Mouse (Mus musculus) limb, embryonic 14.5 days (tissue): ENCODE data around the gene Tex101. TPM values are rescaled to one million over a fixed set of nuclear protein-coding genes. Genes with fewer than 3 reads are reported as not detected.
"Not testable (repeated sequence)": the region's sequence is repeated elsewhere in the genome, so short reads cannot be mapped to it uniquely, and the experiment has no call there.

Experiments used
- ATAC-seq: fragments of 200-750 bp; cut with Nextera tagmentation; 2 replicates; pipeline ENCODE4 v1.8.0; 2017; ENCODE audit warnings: low read depth, moderate number of reproducible peaks, moderate TSS enrichment; ENCODE audit not compliant: low FRiP score
- DNase-seq: peaks from one replicate; pipeline ENCODE4 v3.0.0-alpha.2; 2015; ENCODE audit warnings: low spot score
- H3K27ac ChIP-seq: fragments of 300-500 bp; sonication (generic); replicated peaks from 2 replicates; pipeline ENCODE4 v1.5.1; 2014; ENCODE audit warnings: low read depth, mild to moderate bottlenecking, low read length, moderate library complexity, mixed read lengths
- H3K27me3 ChIP-seq: fragments of 300-500 bp; sonication (generic); 2 replicates; pipeline ENCODE4 v1.6.1; 2014; ENCODE audit warnings: low read length, mixed read lengths; ENCODE audit not compliant: control insufficient read depth, insufficient read depth
- H3K36me3 ChIP-seq: fragments of 300-500 bp; sonication (generic); 2 replicates; pipeline ENCODE4 v1.6.1; 2014; ENCODE audit warnings: mild to moderate bottlenecking, low read length, moderate library complexity, mixed read lengths; ENCODE audit not compliant: control insufficient read depth, insufficient read depth
- H3K4me1 ChIP-seq: fragments of 300-500 bp; sonication (generic); 2 replicates; pipeline ENCODE4 v1.6.1; 2014; ENCODE audit warnings: antibody characterized with exemption, low read length, mixed read lengths; ENCODE audit not compliant: control insufficient read depth, insufficient read depth
- H3K4me2 ChIP-seq: fragments of 300-500 bp; sonication (generic); replicated peaks from 2 replicates; pipeline ENCODE4 v1.6.1; 2014; ENCODE audit warnings: low read depth, mild to moderate bottlenecking, low read length, moderate library complexity; ENCODE audit not compliant: severe bottlenecking
- H3K4me3 ChIP-seq: fragments of 300-500 bp; sonication (generic); replicated peaks from 2 replicates; pipeline ENCODE4 v1.5.1; 2014; ENCODE audit warnings: low read length
- H3K9ac ChIP-seq: fragments of 300-500 bp; sonication (generic); 2 replicates; pipeline ENCODE4 v1.6.1; 2014; ENCODE audit warnings: mild to moderate bottlenecking, low read depth, low read length, moderate library complexity; ENCODE audit not compliant: severe bottlenecking
- H3K9me3 ChIP-seq: fragments of 300-500 bp; sonication (generic); 2 replicates; pipeline ENCODE4 v1.6.1; 2016; ENCODE audit warnings: low read length; ENCODE audit not compliant: control insufficient read depth
- POLR2A ChIP-seq: fragments of 200-500 bp; IDR thresholded peaks from 2 replicates; pipeline ENCODE4 v1.8.0; 2012; ENCODE audit warnings: inconsistent platforms, mild to moderate bottlenecking, moderate library complexity, borderline replicate concordance; ENCODE audit not compliant: insufficient read depth, insufficient read length; ENCODE audit errors: extremely low read depth
- WGBS: fragments of 180-500 bp; shearing (Covaris S2); extraction: QIAGEN DNeasy Blood & Tissue Kit; methylation state at CpG from one replicate; pipeline ENCODE4 v1.1.7; 2014; 5-methylcytosine and 5-hydroxymethylcytosine counted together
- polyA plus RNA-seq, 2 experiments: library from polyadenylated mRNA; depleted of rRNA in 1 of 2; stranded (reverse) in 1 of 2; unstranded in 1 of 2; fragments of >200 nt; fragmentation: Nextera tagmentation in 1 of 2; extraction: Ambion mirVana in 1 of 2; gene quantifications; 2 replicates each; pipeline versions ENCODE4 v1.2.1 to v1.2.3; 2012 to 2014

Gene Tex101
- polyA plus RNA-seq (2012; rRNA removed), result not detected in 2 replicates
- polyA plus RNA-seq (2014; fragmentation: Nextera tagmentation; extraction: Ambion mirVana), result not detected in 2 replicates

GRCm38 (mm10) chr7:24676575-24676974 is at the start of gene Tex101:
Tex101 (minus strand) TSS chr7:24676675.
- WGBS, result 83% methylated on average over 9 of the region's 9 CpGs
- H3K27me3 ChIP-seq, result no peaks in the 10 kb centered on the region
- no peak within 1 kb of the TSS for H3K9ac ChIP-seq
- no peaks in the 10 kb centered on the region for H3K9me3 ChIP-seq
- TF ChIP-seq POLR2A, result no peak
- H3K4me1 ChIP-seq, result no peaks in the 10 kb centered on the region
- no peak within 1 kb of the TSS for H3K4me2 ChIP-seq
- DNase-seq (no peak), ATAC-seq (no peak)
- H3K36me3 ChIP-seq, result no peaks in the 10 kb centered on the region
- H3K27ac ChIP-seq, result no peak within 1 kb of the TSS
- H3K4me3 ChIP-seq, result no peak within 1 kb of the TSS

- no peak overlapping the region for H3K27ac ChIP-seq
- 75% methylated on average over 6 of the region's 6 CpGs for WGBS
- DNase-seq (no peak), ATAC-seq (no peak)
- no peak overlapping the region for H3K9ac ChIP-seq
- no peak for TF ChIP-seq POLR2A
- no peaks in the 10 kb centered on the region for H3K36me3 ChIP-seq
- H3K4me1 ChIP-seq, result no peaks in the 10 kb centered on the region
- H3K4me2 ChIP-seq, result no peak overlapping the region
- no peaks in the 10 kb centered on the region for H3K27me3 ChIP-seq
- no peaks in the 10 kb centered on the region for H3K9me3 ChIP-seq
- no peak overlapping the region for H3K4me3 ChIP-seq
Measured at GRCm38 (mm10) chr7:24715039-24715438, 38.6 kb upstream of the Tex101 start.

- Histone ChIP-seq H3K4me3 (no peak within 1 kb of the TSS), H3K9me3 (no peaks in the 10 kb centered on the region), H3K27ac (no peak within 1 kb of the TSS), H3K27me3 (no peaks in the 10 kb centered on the region), H3K36me3 (no peaks in the 10 kb centered on the region), H3K4me2 (no peak within 1 kb of the TSS), H3K9ac (no peak within 1 kb of the TSS), H3K4me1 (no peaks in the 10 kb centered on the region)
- no peak for TF ChIP-seq POLR2A
- ATAC-seq, result no peak
- DNase-seq, result no peak
- 93% methylated on average over 14 of the region's 14 CpGs for WGBS
Measured at GRCm38 (mm10) chr7:24708832-24709292, 32.4 kb upstream of the Tex101 start, which contains the start of gene BC049730. BC049730 (plus strand) TSS chr7:24709242.

DNA sequence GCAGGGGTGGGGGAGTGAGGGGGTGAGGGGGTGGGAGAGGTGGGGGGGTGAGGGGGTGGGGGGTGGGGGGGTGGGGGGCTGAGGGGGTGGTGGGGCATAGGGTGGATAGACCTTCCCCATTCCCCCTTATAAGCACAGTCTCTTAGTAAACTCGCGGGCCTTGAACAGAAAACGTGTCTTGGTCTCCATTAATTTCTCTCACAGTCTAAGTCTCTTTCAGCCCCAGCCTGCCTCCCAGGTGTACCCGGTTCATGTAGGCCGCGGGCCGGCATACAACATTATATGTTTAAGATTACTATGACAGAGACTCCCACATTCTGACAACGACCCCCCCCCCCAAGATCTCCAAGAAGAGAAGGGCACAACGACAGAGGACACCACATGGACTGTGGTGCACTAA is 26.4 kb upstream of the Tex101 start:
- H3K27me3 ChIP-seq, DNase-seq, H3K9me3 ChIP-seq, H3K36me3 ChIP-seq, H3K27ac ChIP-seq, ATAC-seq, H3K4me2 ChIP-seq, H3K4me1 ChIP-seq, H3K4me3 ChIP-seq, H3K9ac ChIP-seq: not testable (repeated sequence)
- 73% methylated on average over 9 of the region's 9 CpGs for WGBS

DNA sequence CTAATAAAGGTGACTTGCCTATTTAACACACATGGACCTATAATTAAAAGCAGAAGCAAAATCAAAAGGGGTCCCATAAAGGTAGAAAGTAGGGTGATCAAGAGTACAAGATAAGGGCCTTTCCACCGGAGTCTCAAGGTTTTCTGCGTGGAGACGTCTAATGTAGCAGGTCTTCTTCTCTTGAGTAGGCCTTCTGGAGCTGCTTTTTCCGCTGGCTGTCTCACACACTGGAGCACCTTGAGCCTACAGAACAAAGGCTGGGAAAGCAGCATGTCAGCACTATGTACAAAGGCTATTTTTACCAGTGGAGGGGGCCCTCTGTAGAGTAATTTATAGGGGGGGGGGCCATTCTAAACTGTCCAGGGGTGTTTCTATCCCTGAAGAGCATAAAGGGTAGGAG is 21.4 kb upstream of the Tex101 start:
- not testable (repeated sequence) for H3K4me3 ChIP-seq, H3K27ac ChIP-seq, H3K9me3 ChIP-seq, DNase-seq, H3K4me2 ChIP-seq, H3K36me3 ChIP-seq, H3K4me1 ChIP-seq, H3K9ac ChIP-seq, ATAC-seq, H3K27me3 ChIP-seq
- WGBS, result 78% methylated on average over 4 of the region's 4 CpGs

GRCm38 (mm10) chr7:24692693-24693092 is 16.2 kb upstream of the Tex101 start:
- 75% methylated on average over 2 of the region's 3 CpGs for WGBS
- not testable (repeated sequence) for DNase-seq, H3K27ac ChIP-seq, H3K4me2 ChIP-seq, ATAC-seq, H3K9ac ChIP-seq, H3K4me3 ChIP-seq, H3K4me1 ChIP-seq, H3K36me3 ChIP-seq, H3K27me3 ChIP-seq, H3K9me3 ChIP-seq

- not testable (repeated sequence) for H3K4me1 ChIP-seq, H3K27me3 ChIP-seq, H3K4me3 ChIP-seq, H3K36me3 ChIP-seq, H3K27ac ChIP-seq, H3K9ac ChIP-seq, H3K4me2 ChIP-seq, ATAC-seq, DNase-seq, H3K9me3 ChIP-seq
- 92% methylated on average over 10 of the region's 10 CpGs for WGBS
Measured at GRCm38 (mm10) chr7:24687519-24687918, 11.0 kb upstream of the Tex101 start.

DNA sequence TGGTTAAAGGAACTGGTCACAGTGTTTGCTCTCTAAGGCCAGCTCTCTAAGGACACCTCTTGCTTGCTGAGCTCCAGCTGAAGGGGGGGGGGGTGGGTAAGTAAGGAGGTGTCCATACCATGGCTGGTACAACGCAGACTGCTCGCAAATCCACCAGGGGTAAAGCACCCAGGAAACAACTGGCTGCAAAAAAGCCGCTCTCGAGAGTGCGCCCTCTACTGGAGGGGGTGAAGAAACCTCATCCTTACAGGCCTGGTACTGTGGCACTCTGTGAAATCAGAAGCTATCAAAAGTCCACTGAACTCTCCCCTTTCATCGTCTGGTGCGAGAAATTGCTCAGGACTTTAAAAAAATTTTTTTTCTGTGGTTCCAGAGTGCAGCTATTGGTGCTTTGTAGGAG is 7.6 kb upstream of the Tex101 start:
- not testable (repeated sequence) for H3K4me3 ChIP-seq, ATAC-seq, H3K27me3 ChIP-seq, H3K4me2 ChIP-seq, H3K4me1 ChIP-seq, H3K9ac ChIP-seq, H3K36me3 ChIP-seq, H3K9me3 ChIP-seq, DNase-seq, H3K27ac ChIP-seq
- 74% methylated on average over 7 of the region's 7 CpGs for whole genome bisulfite sequencing
